Mouse (Mus musculus): Measurements from ENCODE around the gene Doc2a. TPM values are rescaled to one million over a fixed set of nuclear protein-coding genes. Genes with fewer than 3 reads are reported as not detected.

Gene Doc2a
- total and polyA plus RNA-seq, 3 experiments = 2.3 TPM; not detected in 2

- Histone ChIP-seq H3K27ac (ENCODE audit: control insufficient read depth, low read depth, low read length) (peak within 1 kb of the TSS; percentile 92), H3K36me3 (ENCODE audit: control insufficient read depth in 1 of 2, insufficient read depth in 2 of 2, low read length in 2 of 2) (peaks cover 1 to 22% of the 10 kb centered on the region in 2 experiments), H3K9me3 (replicated peaks; ENCODE audit: insufficient read depth, low read length) (no peaks in the 10 kb centered on the region), H3K27me3 (ENCODE audit: control insufficient read depth in 1 of 2, insufficient read depth in 2 of 2, low read length in 2 of 2) (no peaks in the 10 kb centered on the region), H3K9ac (ENCODE audit: control insufficient read depth, low read depth, low read length, poor library complexity, severe bottlenecking) (peak within 1 kb of the TSS; percentile 89), H3K79me2 (ENCODE audit: control insufficient read depth, insufficient read depth, low read length, poor library complexity) (peaks cover 26% of the 10 kb centered on the region), H3K4me1 (ENCODE audit: control insufficient read depth in 1 of 2, insufficient read depth in 2 of 2, low read length in 2 of 2) (peaks cover 2 to 19% of the 10 kb centered on the region in 2 experiments; a peak in 3 of 4 replicates), H3K4me3 (ENCODE audit: control insufficient read depth in 1 of 2, insufficient read depth in 1 of 2, low read depth in 2 of 2, low read length in 2 of 2) (peak within 1 kb of the TSS; percentile 53 to 83)
- peak; percentile 95 for DNase-seq (ENCODE audit: low read depth, low spot score)
- TF ChIP-seq ZKSCAN1 (IDR thresholded peaks at IDR 0.05; ENCODE audit: low read depth, low read length) (no peak), BHLHE40 (IDR thresholded peaks at IDR 0.05; ENCODE audit: borderline replicate concordance, low read depth, low read length) (no peak), CTCF (IDR thresholded peaks at IDR 0.05 in 2 of 3, conservative IDR thresholded peaks at IDR 0.05 in 1 of 3; ENCODE audit: control insufficient read depth in 1 of 3, insufficient read depth in 1 of 3, low read depth in 2 of 3, low read length in 3 of 3, poor library complexity in 1 of 3, severe bottlenecking in 1 of 3) (no peak), EP300 (IDR thresholded peaks at IDR 0.05; ENCODE audit: low read depth in 1 of 2, low read length in 2 of 2) (no peak), ZMIZ1 (IDR thresholded peaks at IDR 0.05; ENCODE audit: low read depth, low read length) (0 out of 2 replicates have a peak, but pooled peaks have one; percentile 20), MAFK (IDR thresholded peaks at IDR 0.05; ENCODE audit: borderline replicate concordance, low read depth, low read length) (no peak), UBTF (IDR thresholded peaks at IDR 0.05; ENCODE audit: borderline replicate concordance, insufficient read depth, low read depth, low read length) (no peak), MAX (IDR thresholded peaks at IDR 0.05; ENCODE audit: low read length) (peak; percentile 89), USF1 (IDR thresholded peaks at IDR 0.05; ENCODE audit: low read depth, low read length) (peak; percentile 44; the same call in 1 of the 2 replicates), MAZ (IDR thresholded peaks at IDR 0.05; ENCODE audit: low read depth, low read length) (no peak), POLR2AphosphoS5 (IDR thresholded peaks at IDR 0.05; ENCODE audit: borderline replicate concordance, low read depth, low read length) (no peak), ELF1 (IDR thresholded peaks at IDR 0.05; ENCODE audit: low read depth, low read length) (no peak), POLR2A (IDR thresholded peaks at IDR 0.05; ENCODE audit: control insufficient read depth in 1 of 2, insufficient read depth in 1 of 2, low read depth in 1 of 2, low read length in 2 of 2, poor library complexity in 1 of 2) (peak; percentile 55 to 69; a peak in 3 of 4 replicates), E2F4 (IDR thresholded peaks at IDR 0.05; ENCODE audit: borderline replicate concordance, low read depth, low read length) (peak; percentile 77; the same call in 1 of the 2 replicates), GATA1 (IDR thresholded peaks at IDR 0.05; ENCODE audit: low read depth, low read length) (no peak), TAL1 (IDR thresholded peaks at IDR 0.05; ENCODE audit: low read length) (no peak), MYB (IDR thresholded peaks at IDR 0.05; ENCODE audit: low read depth, low read length) (no peak), TBP (IDR thresholded peaks at IDR 0.05; ENCODE audit: low read depth, low read length) (peak; percentile 68; the same call in 1 of the 2 replicates), HCFC1 (IDR thresholded peaks at IDR 0.05; ENCODE audit: low read depth, low read length) (no peak; the same call in 1 of the 2 replicates), TCF12 (IDR thresholded peaks at IDR 0.05; ENCODE audit: low read depth, low read length) (no peak), CHD2 (IDR thresholded peaks at IDR 0.05; ENCODE audit: low read length) (no peak), NRF1 (IDR thresholded peaks at IDR 0.05; ENCODE audit: insufficient read depth, low read depth, low read length, poor library complexity, severe bottlenecking) (peak; percentile 87), JUND (IDR thresholded peaks at IDR 0.05; ENCODE audit: low read depth, low read length) (no peak), GABPA (IDR thresholded peaks at IDR 0.05; ENCODE audit: low read depth, low read length) (no peak), ETS1 (IDR thresholded peaks at IDR 0.05; ENCODE audit: low read depth, low read length) (no peak), CHD1 (IDR thresholded peaks at IDR 0.05; ENCODE audit: low read depth, low read length) (no peak), RAD21 (IDR thresholded peaks at IDR 0.05; ENCODE audit: low read depth, low read length) (no peak), RCOR1 (IDR thresholded peaks at IDR 0.05; ENCODE audit: low read depth, low read length) (no peak), POLR2AphosphoS2 (IDR thresholded peaks at IDR 0.05; ENCODE audit: low read length) (peak; percentile 60; the same call in 1 of the 2 replicates), KAT2A (conservative IDR thresholded peaks at IDR 0.05; ENCODE audit: low read depth, low read length) (no peak), MYC (IDR thresholded peaks at IDR 0.05; ENCODE audit: low read depth, low read length) (peak; percentile 91), USF2 (IDR thresholded peaks at IDR 0.05; ENCODE audit: borderline replicate concordance in 1 of 2, insufficient read depth in 1 of 2, low read depth in 1 of 2, low read length in 2 of 2) (no peak), MEF2A (IDR thresholded peaks at IDR 0.05; ENCODE audit: extremely low read depth, insufficient replicate concordance, low read depth, low read length, poor library complexity, severe bottlenecking) (no peak), ZNF384 (IDR thresholded peaks at IDR 0.05; ENCODE audit: low read depth, low read length) (peak; percentile 67), MXI1 (IDR thresholded peaks at IDR 0.05; ENCODE audit: low read depth, low read length) (peak; percentile 87), SMC3 (IDR thresholded peaks at IDR 0.05; ENCODE audit: low read depth, low read length) (no peak)
Observed at GRCm38 (mm10) chr7:126862147-126862784, 15.1 kb downstream of the Doc2a start, which contains the start of gene Ino80e. Gene Ino80e, minus strand, starts transcription at chr7:126862377.

Measured in MEL (cell line).